Mouse (Mus musculus) activated CD4-positive, CD25-positive, alpha-beta regulatory T cell, adult 4 months (primary cell): ENCODE results near the gene Dad1. TPM values are rescaled to one million over a fixed set of nuclear protein-coding genes. Genes with fewer than 3 reads are reported as not detected.

Experiments
- ATAC-seq: one replicate; pipeline ENCODE4 v1.8.0; 2017
- polyA plus RNA-seq, 2 experiments: library from polyadenylated mRNA; unstranded; fragments of 100-300 nt; shearing (Covaris generic); gene quantifications; one replicate each; pipeline ENCODE4 v1.2.1; 2017

Gene Dad1
- polyA plus RNA-seq, 2 experiments from 2014 or later: 424 to 425 TPM

GRCm38 (mm10) chr14:54224484-54225467 is 29.1 kb downstream of the Dad1 start:
- ATAC-seq: peak; percentile 8

GRCm38 (mm10) chr14:54224064-54224417 is 29.9 kb downstream of the Dad1 start:
- ATAC-seq: no peak

GRCm38 (mm10) chr14:54223315-54224063 is 30.4 kb downstream of the Dad1 start:
- ATAC-seq: no peak

GRCm38 (mm10) chr14:54222289-54222727 is 31.6 kb downstream of the Dad1 start:
- peak; percentile 53 for ATAC-seq

GRCm38 (mm10) chr14:54221641-54222040 is 32.3 kb downstream of the Dad1 start:
- no peak for ATAC-seq

GRCm38 (mm10) chr14:54220726-54221494 is 33.0 kb downstream of the Dad1 start:
- no peak for ATAC-seq

- ATAC-seq: no peak
Observed at GRCm38 (mm10) chr14:54219849-54220248, 34.1 kb downstream of the Dad1 start.

- no peak for ATAC-seq
Observed at GRCm38 (mm10) chr14:54219256-54219655, 34.6 kb downstream of the Dad1 start.

GRCm38 (mm10) chr14:54218721-54219120 is 35.2 kb downstream of the Dad1 start:
- peak; percentile 23 for ATAC-seq

- no peak for ATAC-seq
Observed at GRCm38 (mm10) chr14:54218233-54218632, 35.7 kb downstream of the Dad1 start.

GRCm38 (mm10) chr14:54216126-54216525 is 37.8 kb downstream of the Dad1 start:
- ATAC-seq: no peak

GRCm38 (mm10) chr14:54214901-54215300 is 39.0 kb downstream of the Dad1 start:
- no peak for ATAC-seq

GRCm38 (mm10) chr14:54214477-54214876 is 39.4 kb downstream of the Dad1 start:
- no peak for ATAC-seq

- no peak for ATAC-seq
Observed at GRCm38 (mm10) chr14:54213734-54214133, 40.2 kb downstream of the Dad1 start.

- ATAC-seq: no peak
Observed at GRCm38 (mm10) chr14:54211755-54212154, 42.1 kb downstream of the Dad1 start.

- ATAC-seq: peak; percentile 8
Observed at GRCm38 (mm10) chr14:54211199-54211598, 42.7 kb downstream of the Dad1 start.

GRCm38 (mm10) chr14:54210401-54210800 is 43.5 kb downstream of the Dad1 start:
- ATAC-seq: no peak

GRCm38 (mm10) chr14:54209932-54210331 is 44.0 kb downstream of the Dad1 start:
- ATAC-seq: peak; percentile 15

GRCm38 (mm10) chr14:54208741-54209140 is 45.2 kb downstream of the Dad1 start:
- no peak for ATAC-seq

GRCm38 (mm10) chr14:54207924-54208323 is 46.0 kb downstream of the Dad1 start:
- no peak for ATAC-seq

GRCm38 (mm10) chr14:54206750-54207550 is 47.0 kb downstream of the Dad1 start:
- ATAC-seq: no peak

- ATAC-seq: no peak
Observed at GRCm38 (mm10) chr14:54206309-54206708, 47.6 kb downstream of the Dad1 start.
